In the genomic region with DNA sequence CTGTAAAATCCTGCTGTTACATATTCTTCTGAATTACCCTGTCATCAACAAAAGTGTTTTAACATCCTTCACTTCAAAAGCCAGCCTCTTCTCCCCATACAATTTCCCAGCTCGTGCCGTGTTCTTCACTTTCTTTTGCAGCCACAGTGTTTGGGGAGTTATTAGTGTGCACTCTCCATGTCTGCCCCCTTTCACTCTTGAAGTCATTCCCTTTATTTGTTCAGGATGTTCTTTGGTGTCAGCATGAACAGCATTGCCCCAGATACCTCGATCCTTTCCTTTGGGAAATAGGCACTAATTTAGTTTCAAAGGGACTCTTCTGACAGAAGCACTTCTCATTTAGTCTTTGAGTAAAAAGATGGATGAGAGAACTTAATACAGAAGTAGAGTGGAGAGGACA, we compare ENCODE assay signal across 26 mouse cellular contexts.
A peak's percentile ranks its signal among the peaks of the same experiment; 100 is the strongest.
DNase-seq lines count a peak whose midpoint lies in the region; ATAC-seq and TF ChIP-seq lines count a peak whose summit lies in the region.
"Had no signal": no experiment of that assay in that cellular context is flagged by ENCODE, and none has a peak within 500 bp of the region (broad histone marks: within the 10 kb centered on the region; RNA-seq: fewer than 3 reads in every experiment).

No protein-coding gene starts in this region.

- DNase-seq in forebrain, postnatal 0 days: no peak
- DNase-seq in hindbrain, embryonic 11.5 days (ENCODE audit: low spot score): no peak
- DNase-seq in hindbrain, embryonic 14.5 days (ENCODE audit: low spot score): no peak
- DNase-seq in neural tube, embryonic 10.5 days (ENCODE audit: extremely low spot score, low spot score): no peak
- DNase-seq: adrenal gland, adult 8-10 months; adrenal gland, postnatal 14 days; adrenal gland, postnatal 36 days; B cell, adult 2 months; cerebellum, adult 11 months; cerebellum, adult 18-20 months; cerebellum, adult 8-10 months; cerebellum, adult 9-11 months; cerebellum, postnatal 14 days; cerebellum, postnatal 36 days had no signal

- H3K27me3 ChIP-seq in forebrain, embryonic 13.5 days: no peaks in the 10 kb centered on the region
- H3K27me3 ChIP-seq in forebrain, postnatal 0 days (ENCODE audit: insufficient read depth, low read length): no peaks in the 10 kb centered on the region
- no peaks in the 10 kb centered on the region for H3K27me3 ChIP-seq in hindbrain, embryonic 11.5 days (ENCODE audit: control insufficient read depth, insufficient read depth, low read length)
- no peaks in the 10 kb centered on the region for H3K27me3 ChIP-seq in hindbrain, embryonic 14.5 days (ENCODE audit: control insufficient read depth, insufficient read depth, low read length)
- H3K27me3 ChIP-seq in neural tube, embryonic 13.5 days: no peaks in the 10 kb centered on the region
- H3K27me3 ChIP-seq: CH12.LX; embryonic facial prominence, embryonic 13.5 days; embryonic facial prominence, embryonic 15.5 days; forebrain, embryonic 12.5 days had no signal

- no peak overlapping the region for H3K9ac ChIP-seq in forebrain, embryonic 13.5 days
- H3K9ac ChIP-seq in forebrain, postnatal 0 days: no peak overlapping the region
- no peak overlapping the region for H3K9ac ChIP-seq in hindbrain, embryonic 11.5 days (ENCODE audit: low read depth, low read length)
- H3K9ac ChIP-seq in hindbrain, embryonic 14.5 days: no peak overlapping the region
- no peak overlapping the region for H3K9ac ChIP-seq in neural tube, embryonic 13.5 days
- H3K9ac ChIP-seq: embryonic facial prominence, embryonic 13.5 days; embryonic facial prominence, embryonic 15.5 days; forebrain, embryonic 12.5 days had no signal

- H3K36me3 ChIP-seq in forebrain, embryonic 13.5 days (ENCODE audit: poor library complexity, severe bottlenecking): no peaks in the 10 kb centered on the region
- no peaks in the 10 kb centered on the region for H3K36me3 ChIP-seq in forebrain, postnatal 0 days (ENCODE audit: insufficient read depth)
- no peaks in the 10 kb centered on the region for H3K36me3 ChIP-seq in hindbrain, embryonic 11.5 days (ENCODE audit: control insufficient read depth, insufficient read depth, low read length)
- H3K36me3 ChIP-seq in hindbrain, embryonic 14.5 days (replicated peaks; ENCODE audit: control insufficient read depth, insufficient read depth): no peaks in the 10 kb centered on the region
- no peaks in the 10 kb centered on the region for H3K36me3 ChIP-seq in neural tube, embryonic 13.5 days
- H3K36me3 ChIP-seq: embryonic facial prominence, embryonic 13.5 days; embryonic facial prominence, embryonic 15.5 days; forebrain, embryonic 10.5 days; forebrain, embryonic 12.5 days; G1E had no signal

- no peaks in the 10 kb centered on the region for H3K9me3 ChIP-seq in forebrain, embryonic 13.5 days (replicated peaks)
- H3K9me3 ChIP-seq in forebrain, postnatal 0 days (ENCODE audit: low read length): no peaks in the 10 kb centered on the region
- no peaks in the 10 kb centered on the region for H3K9me3 ChIP-seq in hindbrain, embryonic 11.5 days (ENCODE audit: control insufficient read depth, low read length)
- H3K9me3 ChIP-seq in hindbrain, embryonic 14.5 days (ENCODE audit: control insufficient read depth, low read length): no peaks in the 10 kb centered on the region
- no peaks in the 10 kb centered on the region for H3K9me3 ChIP-seq in neural tube, embryonic 13.5 days
- H3K9me3 ChIP-seq: embryonic facial prominence, embryonic 13.5 days; embryonic facial prominence, embryonic 15.5 days; forebrain, embryonic 10.5 days; forebrain, embryonic 12.5 days; G1E had no signal

- H3K4me3 ChIP-seq in forebrain, embryonic 13.5 days: no peak overlapping the region
- no peak overlapping the region for H3K4me3 ChIP-seq in forebrain, postnatal 0 days (ENCODE audit: low read depth, low read length)
- H3K4me3 ChIP-seq in hindbrain, embryonic 11.5 days (ENCODE audit: low read depth, low read length): no peak overlapping the region
- H3K4me3 ChIP-seq in hindbrain, embryonic 14.5 days (replicated peaks; ENCODE audit: low read length): no peak overlapping the region
- no peak overlapping the region for H3K4me3 ChIP-seq in neural tube, embryonic 13.5 days
- H3K4me3 ChIP-seq: embryonic facial prominence, embryonic 13.5 days; embryonic facial prominence, embryonic 15.5 days; erythroblast, embryonic 14.5 days; forebrain, embryonic 10.5 days; forebrain, embryonic 12.5 days had no signal

- no peak for TF ChIP-seq CTCF in forebrain, postnatal 0 days (IDR thresholded peaks at IDR 0.05; ENCODE audit: low read depth)

- 41% methylated on average over 3 of the region's 3 CpGs for WGBS in forebrain, embryonic 13.5 days
- 40% methylated on average over 3 of the region's 3 CpGs for WGBS in forebrain, postnatal 0 days
- WGBS in hindbrain, embryonic 11.5 days: 67% methylated on average over 3 of the region's 3 CpGs
- WGBS in hindbrain, embryonic 14.5 days: 56% methylated on average over 3 of the region's 3 CpGs
- WGBS in neural tube, embryonic 13.5 days: 57% methylated on average over 3 of the region's 3 CpGs

- H3K27ac ChIP-seq in forebrain, embryonic 13.5 days: no peak overlapping the region
- no peak overlapping the region for H3K27ac ChIP-seq in forebrain, postnatal 0 days (ENCODE audit: low read depth, low read length)
- 0 out of 2 replicates have a peak overlapping the region, but pooled peaks have one; percentile 9 for H3K27ac ChIP-seq in hindbrain, embryonic 11.5 days (ENCODE audit: low read depth, low read length)
- no peak overlapping the region for H3K27ac ChIP-seq in hindbrain, embryonic 14.5 days
- H3K27ac ChIP-seq in neural tube, embryonic 13.5 days (replicated peaks): peak overlapping the region; percentile 23; the same call in 1 of the 2 replicates
- H3K27ac ChIP-seq: embryonic facial prominence, embryonic 13.5 days; embryonic facial prominence, embryonic 15.5 days; forebrain, embryonic 10.5 days; forebrain, embryonic 12.5 days had no signal

- H3K4me1 ChIP-seq in forebrain, embryonic 13.5 days: peaks cover 5% of the 10 kb centered on the region; the same call in 1 of the 2 replicates
- no peaks in the 10 kb centered on the region for H3K4me1 ChIP-seq in forebrain, postnatal 0 days (ENCODE audit: insufficient read depth)
- no peaks in the 10 kb centered on the region for H3K4me1 ChIP-seq in hindbrain, embryonic 11.5 days (replicated peaks; ENCODE audit: control insufficient read depth, insufficient read depth, low read length)
- H3K4me1 ChIP-seq in hindbrain, embryonic 14.5 days (replicated peaks; ENCODE audit: control insufficient read depth, insufficient read depth, low read length): peaks cover 3% of the 10 kb centered on the region; the same call in 1 of the 2 replicates
- H3K4me1 ChIP-seq in neural tube, embryonic 13.5 days (replicated peaks): peaks cover 22% of the 10 kb centered on the region
- H3K4me1 ChIP-seq: embryonic facial prominence, embryonic 13.5 days; embryonic facial prominence, embryonic 15.5 days; forebrain, embryonic 12.5 days had no signal

- H3K4me2 ChIP-seq in forebrain, embryonic 13.5 days: no peak overlapping the region
- H3K4me2 ChIP-seq in forebrain, postnatal 0 days (ENCODE audit: low read depth): no peak overlapping the region
- no peak overlapping the region for H3K4me2 ChIP-seq in hindbrain, embryonic 11.5 days (replicated peaks; ENCODE audit: low read depth, low read length)
- H3K4me2 ChIP-seq in hindbrain, embryonic 14.5 days (replicated peaks): no peak overlapping the region
- H3K4me2 ChIP-seq in neural tube, embryonic 13.5 days: no peak overlapping the region
- H3K4me2 ChIP-seq: embryonic facial prominence, embryonic 13.5 days; embryonic facial prominence, embryonic 15.5 days; forebrain, embryonic 12.5 days had no signal

- peak; percentile 52; the same call in 1 of the 2 replicates for ATAC-seq in forebrain, embryonic 13.5 days
- ATAC-seq in forebrain, postnatal 0 days: no peak
- no peak for ATAC-seq in hindbrain, embryonic 11.5 days (ENCODE audit: low FRiP score)
- ATAC-seq in hindbrain, embryonic 14.5 days (ENCODE audit: low FRiP score): no peak
- ATAC-seq in neural tube, embryonic 13.5 days (ENCODE audit: low read depth): no peak
- ATAC-seq: activated CD4-positive, CD25-positive, alpha-beta regulatory T cell, adult 4 months; CD4-positive, CD25-positive, alpha-beta regulatory T cell, adult 4 months; Patski had no signal

Comparison
In these comparisons a context has a peak if more than half of its experiments do, and no peak if none do; other contexts are left out.
1. H3K27ac ChIP-seq: peak in hindbrain, embryonic 11.5 days (single experiment) and neural tube, embryonic 13.5 days (single experiment); none in forebrain, embryonic 13.5 days (single experiment), forebrain, postnatal 0 days (single experiment) and hindbrain, embryonic 14.5 days (single experiment).